Mouse (Mus musculus): Measurements from ENCODE around the gene Rps6kc1. TPM values are rescaled to one million over a fixed set of nuclear protein-coding genes. Genes with fewer than 3 reads are reported as not detected.
A peak's percentile ranks its signal among the peaks of the same experiment; 100 is the strongest.

Rps6kc1 gene
- total RNA-seq, 4 experiments from 2014 or later: 80.8 to 91.0 (median 86.0) TPM

DNA sequence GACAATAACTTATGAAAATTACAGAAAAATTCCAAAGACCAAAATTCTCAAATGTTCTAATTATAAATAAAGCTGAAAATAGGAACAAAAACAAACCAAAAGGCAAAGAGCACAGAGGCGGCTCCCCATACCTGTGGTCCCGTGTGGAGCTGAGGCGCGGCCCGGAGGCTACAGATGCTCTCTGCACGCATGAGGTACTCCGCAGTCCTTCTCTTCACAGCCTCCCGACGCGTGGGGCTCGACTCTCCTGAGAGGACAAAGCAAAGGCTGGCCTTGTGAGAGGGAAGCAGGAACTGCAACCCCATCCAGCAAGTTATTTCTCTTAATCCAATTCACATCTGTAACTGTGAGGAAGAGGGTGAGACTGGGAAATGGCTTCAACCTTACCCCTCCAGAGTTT lies 67.2 kb downstream of the Rps6kc1 start:
- DNase-seq (ENCODE audit: low spot score in 2 of 2): no peak

DNA sequence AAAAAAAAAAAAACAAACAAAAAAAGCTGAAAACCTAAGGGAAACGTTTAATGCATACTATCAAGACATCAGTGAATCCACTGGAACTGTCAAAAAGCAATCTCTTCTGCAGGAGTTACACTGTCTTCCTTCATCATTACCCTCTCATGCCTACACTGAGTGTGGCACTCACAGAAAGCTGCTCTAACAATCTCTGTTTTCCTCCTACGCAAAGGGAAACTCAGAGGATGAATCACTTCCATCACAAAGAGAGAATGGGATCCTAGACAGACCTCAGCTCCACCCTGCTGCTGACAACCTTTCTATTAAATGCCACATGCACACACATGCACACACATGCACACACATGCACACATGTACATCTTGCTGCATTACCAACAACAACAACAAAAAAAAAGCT lies 75.5 kb downstream of the Rps6kc1 start:
- no peak for DNase-seq (ENCODE audit: low spot score in 2 of 2)

DNA sequence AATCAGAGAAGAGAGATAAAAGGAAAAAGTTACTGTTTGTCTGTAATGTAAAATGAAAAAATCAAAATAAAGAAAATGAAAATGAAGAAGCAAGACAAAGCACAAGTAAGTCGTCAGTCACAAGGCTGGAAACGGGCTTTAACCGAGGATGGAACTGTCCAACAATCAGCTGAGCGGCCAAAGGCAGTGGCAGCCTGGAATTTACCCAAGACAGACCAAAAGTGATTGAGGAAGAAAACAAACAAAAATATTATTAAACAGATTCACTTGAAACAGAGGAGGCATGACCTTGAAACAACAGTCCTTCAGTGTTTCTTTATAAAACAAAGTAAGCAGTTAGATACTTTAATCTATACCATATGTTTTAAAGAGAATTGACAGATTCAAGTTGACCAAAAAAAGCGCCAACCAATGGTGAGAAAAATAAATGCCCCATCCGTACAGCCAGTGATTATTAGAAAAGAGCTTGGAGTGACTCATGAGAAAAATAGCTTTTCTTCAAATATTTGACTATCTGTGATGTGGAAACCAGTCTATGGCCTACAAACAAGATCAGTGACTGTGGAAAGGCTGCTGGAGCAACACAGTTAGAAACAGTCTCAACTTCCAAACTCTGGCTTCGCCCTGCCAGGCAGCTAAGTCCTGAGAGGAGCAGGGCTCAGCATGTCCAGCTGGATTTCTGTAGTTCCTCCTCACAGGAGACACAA lies 77.2 kb downstream of the Rps6kc1 start:
- no peak for DNase-seq (ENCODE audit: low spot score in 2 of 2)

DNA sequence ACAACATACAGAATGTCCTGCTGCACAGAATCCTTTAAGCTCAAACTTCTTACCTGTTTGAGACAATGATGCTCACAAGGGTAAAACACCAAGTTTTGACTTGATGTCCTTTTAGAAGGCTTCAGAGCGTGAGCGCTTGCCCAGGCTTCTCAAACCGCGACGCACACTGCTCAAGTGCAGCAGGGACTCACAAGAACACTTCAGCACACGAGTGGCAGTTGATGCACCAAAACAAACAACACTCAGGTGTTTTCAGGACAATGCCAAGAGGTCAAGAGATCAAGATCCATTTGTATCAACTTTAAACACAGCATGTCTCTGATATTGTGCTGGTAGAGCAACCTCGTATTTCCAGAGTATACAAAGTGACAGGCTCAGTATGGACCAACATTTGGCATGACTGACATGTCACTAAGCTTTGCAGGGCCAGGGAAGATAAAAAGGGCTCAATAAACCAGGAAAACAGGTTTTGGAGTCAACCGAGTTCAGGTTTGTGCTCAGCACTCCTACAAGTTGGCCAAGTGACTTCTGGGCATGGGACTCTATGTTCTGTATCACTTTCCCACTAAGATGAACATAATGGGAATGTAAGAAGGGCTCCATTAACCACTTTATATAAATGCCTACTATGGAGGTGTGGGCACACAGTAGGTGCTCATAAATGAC lies 78.5 kb downstream of the Rps6kc1 start:
- DNase-seq (ENCODE audit: low spot score in 2 of 2): no peak

DNA sequence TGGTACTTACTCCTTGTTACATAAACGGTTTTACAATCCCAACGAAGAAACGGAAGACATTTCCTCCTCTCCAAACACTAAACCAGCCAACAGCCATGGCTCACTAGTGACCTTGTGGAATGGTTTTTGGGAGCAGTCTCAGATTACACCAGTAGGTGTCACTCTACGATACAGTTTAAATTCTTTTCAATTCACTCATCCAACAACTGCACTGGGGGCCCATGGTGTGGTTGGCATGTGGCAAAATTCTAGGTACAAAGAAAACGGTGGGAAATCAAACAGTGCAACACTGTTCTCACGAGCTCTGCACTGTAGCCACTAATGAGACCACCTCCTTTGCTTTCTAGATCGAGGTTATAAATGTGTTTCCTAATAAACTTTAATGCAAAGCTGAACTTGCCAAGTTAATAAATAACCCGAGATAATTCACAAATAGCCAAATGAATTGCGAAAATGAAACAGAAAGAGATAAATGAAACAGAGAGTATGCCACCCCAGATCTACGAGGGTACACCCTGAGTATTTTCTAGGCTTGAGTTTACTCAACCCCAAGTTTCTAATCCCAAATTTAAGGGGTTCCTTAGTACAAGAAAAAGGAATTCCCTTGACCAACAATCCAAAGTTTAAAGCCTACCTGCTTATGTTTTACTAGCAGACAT lies 79.6 kb downstream of the Rps6kc1 start:
- peak in 1 of 2 experiments; percentile 56 for DNase-seq (ENCODE audit: low spot score in 2 of 2)

DNA sequence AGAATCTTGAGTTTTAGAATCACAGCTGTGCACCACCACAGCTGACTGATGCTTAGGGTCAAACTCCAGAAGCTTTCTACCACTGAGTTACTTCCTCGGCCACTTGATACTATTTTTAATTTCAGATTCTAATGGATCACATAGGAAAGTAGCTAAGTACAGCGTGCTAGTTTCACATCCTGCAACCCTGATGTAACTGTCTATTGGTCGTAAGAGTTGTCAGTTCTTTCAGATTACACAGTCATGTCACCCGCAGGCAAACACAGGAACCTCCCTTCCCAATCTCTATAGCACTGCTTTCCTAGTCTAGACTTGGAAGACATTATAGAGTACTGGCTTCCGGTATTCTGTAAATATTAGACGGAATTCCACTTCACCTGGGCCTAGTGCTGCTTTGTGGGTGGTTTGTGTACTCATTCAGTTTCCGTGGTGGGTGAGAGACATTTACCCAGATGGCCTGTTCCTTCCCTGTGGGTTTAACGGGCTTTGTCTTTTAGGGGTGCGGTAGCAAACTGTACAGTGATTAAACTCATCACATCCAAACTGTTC lies 85.0 kb downstream of the Rps6kc1 start:
- DNase-seq (ENCODE audit: low spot score in 2 of 2): no peak

DNA sequence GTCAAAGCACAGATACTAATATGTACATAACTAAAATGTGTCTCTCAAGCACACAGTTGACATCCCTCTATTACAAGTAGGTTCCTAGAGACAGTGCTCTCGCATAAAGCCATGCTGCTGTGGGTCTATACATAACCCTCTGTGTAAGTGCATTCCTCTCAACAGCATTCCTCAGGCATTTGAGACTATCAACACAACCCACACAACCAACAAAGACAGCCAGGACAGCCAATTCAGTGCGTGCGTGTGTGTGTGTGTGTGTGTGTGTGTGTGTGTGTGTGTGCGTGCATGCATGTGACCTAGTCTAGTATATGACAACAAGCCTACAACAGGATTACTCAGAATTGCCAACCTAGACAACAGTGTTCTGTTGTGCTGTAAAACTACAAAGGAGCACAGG lies 87.8 kb downstream of the Rps6kc1 start:
- no peak for DNase-seq (ENCODE audit: low spot score in 2 of 2)

DNA sequence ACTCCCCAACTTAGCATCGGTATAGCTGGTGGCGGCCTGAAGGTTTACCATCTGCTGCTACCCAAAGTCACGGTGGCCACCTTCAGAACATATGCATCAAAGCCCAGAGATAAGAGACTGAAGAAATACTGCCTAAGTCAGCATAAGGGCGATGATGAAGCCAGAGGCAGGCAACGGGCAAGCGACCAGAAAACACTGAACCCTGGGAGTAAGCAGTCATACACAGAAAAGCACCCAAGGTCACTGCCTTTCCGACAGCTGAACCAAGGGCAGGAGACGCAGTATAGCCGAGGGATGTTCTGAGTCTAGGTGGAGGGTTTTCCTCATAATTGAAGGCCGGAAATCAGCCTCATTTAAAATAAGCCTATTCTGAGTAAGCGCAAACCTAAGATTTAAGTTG lies 95.4 kb downstream of the Rps6kc1 start:
- no peak for DNase-seq (ENCODE audit: low spot score in 2 of 2)

DNA sequence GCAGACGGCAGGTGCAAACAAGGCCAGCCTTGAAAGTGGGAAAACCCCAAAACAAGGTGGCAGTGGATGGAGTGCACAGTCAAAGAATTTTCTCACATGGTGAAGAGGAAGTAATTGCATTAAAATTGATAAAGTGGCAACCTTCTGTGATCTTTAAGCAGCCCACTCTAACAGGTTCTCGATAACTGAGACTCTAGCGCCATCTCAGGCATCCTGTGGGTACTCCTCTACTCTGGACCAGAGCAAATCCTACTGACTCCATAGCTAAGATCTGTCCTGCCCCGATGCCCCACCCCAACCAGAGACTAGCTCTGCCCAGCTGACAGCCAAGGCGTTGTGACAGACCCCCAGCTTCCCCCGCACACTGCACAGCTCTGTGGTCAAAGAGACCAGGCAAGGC lies 101.2 kb downstream of the Rps6kc1 start:
- no peak for DNase-seq (ENCODE audit: low spot score in 2 of 2)

DNA sequence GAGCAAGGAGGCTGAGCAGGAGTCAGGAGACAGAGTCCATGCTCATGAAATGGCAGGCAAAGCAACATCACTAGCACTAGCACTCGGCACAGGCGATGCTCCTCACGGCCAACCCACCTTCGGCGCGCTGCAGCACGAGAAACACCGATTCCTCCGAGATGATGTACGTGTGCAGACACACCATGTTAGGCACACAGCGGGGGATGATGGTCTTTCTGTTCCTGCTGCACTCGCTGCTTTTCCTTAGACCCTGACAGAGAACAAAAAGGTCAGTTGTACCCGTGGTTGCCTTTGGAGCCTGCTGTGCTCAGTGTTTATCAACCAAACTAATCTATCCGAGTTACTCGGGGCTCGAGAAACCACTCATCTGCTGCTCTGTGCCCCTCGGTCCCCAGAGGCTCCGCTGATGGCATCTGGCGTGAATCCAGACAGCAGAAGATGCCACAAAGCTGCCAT lies 102.8 kb downstream of the Rps6kc1 start:
- no peak for DNase-seq (ENCODE audit: low spot score in 2 of 2)

DNA sequence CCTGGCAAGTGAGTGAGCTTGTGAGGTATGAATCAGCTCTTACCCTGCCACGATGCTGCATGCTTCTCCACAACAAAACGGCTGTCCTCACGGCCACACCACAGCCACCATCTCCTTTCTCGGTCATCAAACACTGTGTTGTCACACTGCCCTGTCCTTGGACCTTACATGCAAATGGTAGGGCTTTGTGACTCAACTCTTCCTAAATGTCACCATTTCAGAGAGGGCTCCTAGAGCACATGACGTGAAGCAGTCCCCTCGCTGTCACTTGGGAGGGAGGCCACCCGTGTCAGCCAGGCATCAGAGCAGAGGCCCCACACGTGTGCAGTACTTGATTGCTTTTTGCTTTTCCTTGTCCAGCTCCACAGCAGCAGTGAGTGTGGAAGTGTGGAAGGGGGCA lies 104.8 kb downstream of the Rps6kc1 start:
- DNase-seq (ENCODE audit: low spot score in 2 of 2): no peak

DNA sequence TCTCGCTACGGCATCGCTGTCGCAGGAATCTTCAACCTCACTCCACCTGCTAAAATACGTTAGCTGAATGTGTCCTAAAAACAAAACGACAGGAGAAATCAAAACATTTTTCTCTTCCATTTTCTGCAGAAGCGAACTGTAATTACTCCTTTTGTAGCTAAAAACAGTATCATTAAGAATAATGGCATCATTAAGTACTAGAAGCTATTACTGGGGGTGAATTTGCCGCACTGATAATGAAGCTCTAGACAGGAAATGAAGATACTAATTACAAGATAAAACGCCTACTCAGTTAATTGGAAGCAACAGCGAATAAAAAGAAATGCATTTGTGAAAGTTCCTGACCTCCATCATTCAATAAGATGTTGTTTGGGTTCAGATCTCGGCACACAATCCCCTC lies 112.9 kb downstream of the Rps6kc1 start:
- no peak for DNase-seq (ENCODE audit: low spot score in 2 of 2)

DNA sequence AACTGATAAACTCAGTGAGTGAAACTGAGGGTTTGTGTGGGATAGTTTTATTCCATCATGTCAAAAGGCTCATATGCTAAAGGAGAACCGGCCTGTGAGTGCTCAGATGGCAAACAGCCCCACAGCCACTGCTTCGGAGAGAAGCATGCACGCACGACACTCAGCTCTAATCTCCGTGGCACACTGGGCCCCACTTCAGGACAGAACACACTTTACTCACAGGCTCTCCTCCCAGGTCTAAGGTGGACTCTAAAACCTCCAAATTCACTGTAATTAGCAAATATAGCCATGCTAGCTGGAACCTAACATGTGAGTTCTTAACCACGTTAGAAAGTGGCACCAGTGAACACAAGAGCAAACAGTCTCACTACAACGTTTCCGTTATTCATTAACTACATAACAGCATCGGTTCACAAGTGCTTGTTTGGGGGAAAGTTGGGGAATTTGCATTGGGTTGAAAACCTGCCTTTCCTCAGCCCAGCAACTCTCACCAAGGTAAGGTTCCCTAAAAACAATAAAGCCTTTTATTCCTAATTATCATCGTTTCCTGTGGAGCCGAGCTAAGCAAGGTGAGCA lies 114.0 kb downstream of the Rps6kc1 start:
- DNase-seq (ENCODE audit: low spot score in 2 of 2): no peak

DNA sequence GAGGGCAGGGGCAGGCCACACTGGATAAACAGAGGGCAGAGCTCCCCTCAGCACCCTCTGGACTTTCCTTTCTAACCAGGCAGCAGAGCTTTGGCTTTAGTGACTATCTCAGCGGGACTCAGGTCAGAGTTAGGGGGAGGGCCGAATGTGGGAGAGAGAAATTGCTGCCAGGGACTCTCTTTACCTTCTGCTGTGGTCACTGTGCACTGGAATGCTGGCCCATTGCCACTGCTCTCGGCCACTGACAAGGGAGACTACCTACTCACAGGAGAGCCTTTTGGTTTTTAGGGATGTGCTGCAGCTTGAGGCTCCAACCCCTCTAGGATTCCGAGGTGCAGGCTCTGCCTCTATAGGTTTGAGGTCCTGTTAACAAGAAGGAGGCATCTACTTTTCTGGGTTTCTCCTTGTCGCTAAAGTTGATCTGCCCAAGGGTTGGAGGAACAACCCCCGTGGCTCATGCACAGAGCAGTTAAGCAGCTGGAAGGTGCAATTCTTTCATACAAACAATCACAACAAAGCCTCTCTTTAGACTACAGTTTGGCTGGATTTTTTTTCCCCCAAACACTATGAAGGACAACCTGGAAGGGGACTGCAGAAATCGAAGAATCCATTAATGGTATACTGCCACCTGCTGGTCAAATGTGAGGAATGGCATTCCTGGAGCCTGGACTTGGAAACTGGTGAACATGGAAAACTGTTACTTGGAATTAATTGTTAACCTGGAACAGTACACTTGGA lies 114.7 kb downstream of the Rps6kc1 start:
- DNase-seq (ENCODE audit: low spot score in 2 of 2): peak in 1 of 2 experiments; percentile 69

DNA sequence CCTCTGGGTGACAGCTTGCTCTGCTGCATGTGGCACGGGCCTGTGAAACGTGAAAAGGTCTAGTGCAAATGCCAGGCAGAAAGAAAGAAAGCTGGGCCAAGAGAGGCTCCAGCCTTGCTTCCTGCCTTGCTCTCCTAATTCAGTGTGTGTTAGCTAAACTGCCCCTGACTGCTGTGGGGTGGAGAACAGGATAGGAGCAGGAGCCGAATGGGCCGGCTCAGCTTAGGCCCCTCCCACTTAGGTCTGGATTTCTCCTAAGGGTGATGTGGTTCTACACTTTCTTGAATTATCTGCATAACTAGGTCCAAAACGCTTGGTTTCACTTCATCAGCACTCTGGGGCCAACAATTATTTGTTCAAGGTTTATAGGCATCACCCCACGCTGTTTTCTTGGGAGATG lies 119.9 kb downstream of the Rps6kc1 start:
- no peak for DNase-seq (ENCODE audit: low spot score in 2 of 2)

DNA sequence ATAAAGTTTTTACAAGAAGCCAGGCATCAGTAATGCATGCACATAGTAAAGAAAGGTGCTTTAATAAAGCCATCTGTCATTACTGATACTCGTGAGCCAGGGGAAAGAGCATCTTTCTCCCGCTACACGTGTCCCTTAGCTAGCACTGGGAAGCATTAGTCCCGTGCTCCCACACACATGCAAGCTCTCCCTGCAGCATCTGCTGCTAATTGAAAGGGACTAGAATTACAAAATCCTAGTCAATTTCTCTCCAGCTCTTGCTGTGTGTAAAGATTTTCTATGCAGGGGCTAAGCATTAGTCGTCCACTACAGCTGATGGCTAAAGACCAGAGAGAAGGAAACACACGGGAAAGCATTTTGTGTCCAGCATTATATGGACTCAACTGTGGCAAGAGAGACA lies 120.8 kb downstream of the Rps6kc1 start:
- peak in 1 of 2 experiments; percentile 46 for DNase-seq (ENCODE audit: low spot score in 2 of 2)

DNA sequence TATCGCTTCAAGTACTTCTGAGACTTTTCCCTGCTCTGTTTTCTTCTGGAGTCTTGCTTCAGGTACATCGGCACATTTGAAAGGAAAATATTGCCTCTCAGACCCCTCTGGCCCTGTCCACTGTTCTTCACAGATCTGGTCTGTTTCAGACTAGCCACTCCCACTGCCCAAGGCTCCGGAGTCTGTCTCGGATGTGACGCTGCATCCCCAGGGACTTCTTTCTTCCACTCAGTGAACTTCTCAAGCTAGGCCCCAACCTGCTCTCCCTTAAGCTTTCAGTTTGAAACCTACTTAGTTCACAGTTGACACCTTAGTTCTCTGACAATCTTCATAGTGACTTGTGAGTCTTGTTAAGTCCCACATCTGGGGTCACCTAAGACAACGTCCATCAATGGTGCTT lies 133.9 kb downstream of the Rps6kc1 start:
- DNase-seq (ENCODE audit: low spot score in 2 of 2): no peak

DNA sequence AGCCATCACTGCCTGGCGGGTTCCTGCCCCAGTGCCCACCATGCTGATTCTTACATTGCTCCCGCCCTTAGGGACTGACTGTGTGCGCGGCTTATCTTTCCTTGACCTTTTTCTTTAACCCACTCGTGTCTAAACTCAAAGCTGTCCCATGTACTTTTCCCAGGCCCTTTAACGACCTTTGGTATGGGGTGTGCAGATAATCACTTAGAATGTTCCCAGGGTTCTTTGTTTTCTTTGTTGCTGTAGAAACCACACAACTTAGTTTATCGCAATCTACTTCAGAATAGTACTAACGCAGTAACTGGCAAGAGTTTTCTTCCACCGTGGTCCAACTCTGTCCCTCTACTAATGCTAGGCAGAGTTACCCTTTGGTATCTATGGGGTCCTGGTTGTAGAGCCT lies 135.3 kb downstream of the Rps6kc1 start:
- no peak for DNase-seq (ENCODE audit: low spot score in 2 of 2)

DNA sequence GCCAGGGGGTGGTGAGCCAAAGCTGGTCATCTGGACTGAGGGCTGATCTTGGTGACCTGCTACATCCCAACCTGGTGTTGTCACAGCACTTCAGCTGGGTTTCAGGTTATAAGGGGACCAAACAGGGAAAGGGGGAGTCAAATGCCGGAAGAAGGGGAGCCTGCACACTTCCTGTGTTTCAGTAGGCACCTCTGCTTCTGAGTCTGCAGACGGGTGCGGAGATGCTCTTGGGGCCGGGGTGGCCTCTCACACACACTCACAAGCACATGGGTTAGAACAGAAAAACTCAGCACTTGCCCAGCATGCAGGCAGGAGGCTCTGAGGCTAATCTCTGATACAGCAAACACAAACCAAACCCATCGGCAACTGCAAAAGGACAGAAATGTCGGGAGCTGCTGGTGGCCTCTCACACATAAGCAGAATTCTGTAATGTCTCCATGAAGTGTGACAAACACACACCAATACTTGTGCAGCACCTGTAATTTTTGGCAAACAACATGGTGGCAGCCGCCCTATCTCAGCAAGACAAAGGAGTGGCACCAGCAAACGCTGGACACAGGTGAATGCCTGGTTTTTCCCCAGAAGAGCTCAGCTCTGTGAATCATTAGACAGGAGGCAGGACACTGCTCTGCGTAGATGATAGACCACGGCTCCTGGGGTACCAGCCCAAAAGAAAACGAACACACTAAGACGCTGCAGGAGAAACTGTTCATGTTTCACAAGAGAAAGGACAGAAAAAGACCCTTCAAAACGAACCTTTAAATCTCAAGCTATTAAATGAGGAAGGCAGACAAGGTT lies 139.3 kb downstream of the Rps6kc1 start:
- DNase-seq (ENCODE audit: low spot score in 2 of 2): no peak

DNA sequence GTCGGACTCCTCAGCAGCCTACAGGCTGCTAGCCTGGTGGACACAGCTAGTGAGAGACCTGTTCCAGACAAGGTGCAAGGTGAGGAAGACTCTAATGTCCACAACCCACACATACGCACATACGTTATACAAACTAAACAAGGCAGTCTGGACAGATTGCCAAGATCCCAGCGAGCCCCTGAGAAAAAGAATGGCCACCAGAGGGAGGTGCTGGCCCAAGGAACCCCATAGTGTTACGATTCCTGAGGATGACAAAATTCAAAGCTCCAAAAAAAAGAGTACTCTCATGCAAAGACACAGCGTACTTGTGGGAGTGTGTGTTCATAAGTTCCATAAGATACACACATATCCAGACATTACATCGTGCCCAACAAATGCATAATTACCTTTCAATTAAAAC lies 141.8 kb downstream of the Rps6kc1 start:
- DNase-seq (ENCODE audit: low spot score in 2 of 2): no peak
